ENCODE assay signal across 19 mouse cellular contexts in genomic region chr1:39015529-39015928, GRCm38 (mm10).
"Had no signal": no experiment of that assay in that cellular context is flagged by ENCODE, and none has a peak within 500 bp of the region (broad histone marks: within the 10 kb centered on the region; RNA-seq: fewer than 3 reads in every experiment).

No protein-coding gene starts in this region.

- H3K9me3 ChIP-seq: limb, embryonic 15.5 days; midbrain, embryonic 10.5 days; midbrain, embryonic 12.5 days; neural tube, embryonic 12.5 days; stomach, embryonic 15.5 days had no signal

- H3K4me2 ChIP-seq: limb, embryonic 15.5 days; lung, embryonic 14.5 days; midbrain, embryonic 12.5 days; neural tube, embryonic 12.5 days; stomach, embryonic 15.5 days had no signal

- H3K36me3 ChIP-seq: limb, embryonic 15.5 days; midbrain, embryonic 10.5 days; midbrain, embryonic 12.5 days; neural tube, embryonic 12.5 days; stomach, embryonic 15.5 days had no signal

- H3K4me1 ChIP-seq: limb, embryonic 15.5 days; midbrain, embryonic 10.5 days; midbrain, embryonic 12.5 days; neural tube, embryonic 12.5 days; stomach, embryonic 15.5 days had no signal

- H3K27me3 ChIP-seq: limb, embryonic 15.5 days; neural tube, embryonic 12.5 days; stomach, embryonic 15.5 days had no signal

- ATAC-seq: lung, postnatal 0 days; midbrain, embryonic 16.5 days had no signal

- H3K4me3 ChIP-seq: limb, embryonic 15.5 days; midbrain, embryonic 10.5 days; midbrain, embryonic 12.5 days; myocyte; neural tube, embryonic 12.5 days; stomach, embryonic 15.5 days had no signal

- H3K27ac ChIP-seq: limb, embryonic 15.5 days; liver, embryonic 14.5 days; midbrain, embryonic 10.5 days; midbrain, embryonic 12.5 days; neural tube, embryonic 12.5 days; stomach, embryonic 15.5 days; stomach, postnatal 0 days had no signal

- H3K9ac ChIP-seq: limb, embryonic 15.5 days; liver, embryonic 14.5 days; lung, embryonic 14.5 days; midbrain, embryonic 12.5 days; neural tube, embryonic 12.5 days; stomach, embryonic 15.5 days had no signal

- DNase-seq: lung, adult 18-20 months; lung, embryonic 14.5 days; lung, postnatal 14 days; lung, postnatal 4 days; midbrain, embryonic 14.5 days; right cerebral cortex, postnatal 14 days; thymus, adult 2 months; thymus, postnatal 25 days; thymus, postnatal 4 days had no signal
